Mouse (Mus musculus) neural tube, embryonic 11.5 days (tissue): Measurements from ENCODE around the gene Hfe. TPM values are rescaled to one million over a fixed set of nuclear protein-coding genes. Genes with fewer than 3 reads are reported as not detected.

Experiments used
- ATAC-seq: fragments of 200-750 bp; cut with Nextera tagmentation; 2 replicates; pipeline ENCODE4 v1.8.0; 2017; ENCODE audit warnings: moderate number of reproducible peaks, mild to moderate bottlenecking, moderate TSS enrichment, moderate library complexity; ENCODE audit not compliant: insufficient read depth, low FRiP score, low TSS enrichment
- DNase-seq: peaks from one replicate; pipeline ENCODE4 v3.0.0-alpha.2; 2015; ENCODE audit warnings: low spot score
- H3K27ac ChIP-seq: fragments of 300-500 bp; sonication (generic); 2 replicates; pipeline ENCODE4 v1.5.1; 2014; ENCODE audit warnings: low read depth, mild to moderate bottlenecking, low read length
- H3K27me3 ChIP-seq: fragments of 300-500 bp; sonication (generic); 2 replicates; pipeline ENCODE4 v1.6.1; 2014; ENCODE audit warnings: mild to moderate bottlenecking, low read length, mixed read lengths; ENCODE audit not compliant: control insufficient read depth, insufficient read depth
- H3K36me3 ChIP-seq: fragments of 300-500 bp; sonication (generic); 2 replicates; pipeline ENCODE4 v1.6.1; 2014; ENCODE audit warnings: mild to moderate bottlenecking, low read length, moderate library complexity, mixed read lengths; ENCODE audit not compliant: control insufficient read depth, insufficient read depth
- H3K4me1 ChIP-seq: fragments of 300-500 bp; sonication (generic); 2 replicates; pipeline ENCODE4 v1.6.1; 2014; ENCODE audit warnings: low read length, mixed read lengths; ENCODE audit not compliant: control insufficient read depth, insufficient read depth
- H3K4me2 ChIP-seq: fragments of 300-500 bp; sonication (generic); 2 replicates; pipeline ENCODE4 v1.6.1; 2014; ENCODE audit warnings: low read depth, mild to moderate bottlenecking, moderate library complexity
- H3K4me3 ChIP-seq: fragments of 300-500 bp; sonication (generic); 2 replicates; pipeline ENCODE4 v1.5.1; 2014; ENCODE audit warnings: low read depth, low read length
- H3K9ac ChIP-seq: fragments of 300-500 bp; sonication (generic); 2 replicates; pipeline ENCODE4 v1.6.1; 2014; ENCODE audit warnings: mild to moderate bottlenecking, low read length
- H3K9me3 ChIP-seq: fragments of 300-500 bp; sonication (generic); 2 replicates; pipeline ENCODE4 v1.6.1; 2016; ENCODE audit warnings: low read length; ENCODE audit not compliant: control insufficient read depth
- WGBS: fragments of 180-500 bp; shearing (Covaris S2); extraction: QIAGEN DNeasy Blood & Tissue Kit; methylation state at CpG from one replicate; pipeline ENCODE4 v1.1.7; 2014; 5-methylcytosine and 5-hydroxymethylcytosine counted together
- polyA plus RNA-seq: library from polyadenylated mRNA; unstranded; fragments of >200 nt; fragmentation: Nextera tagmentation; extraction: Ambion mirVana; gene quantifications from 2 replicates; pipeline ENCODE4 v1.2.1, GENCODE M21; 2014

Gene Hfe
- polyA plus RNA-seq, 1 experiment from 2014 or later, result 3.3 TPM

DNA sequence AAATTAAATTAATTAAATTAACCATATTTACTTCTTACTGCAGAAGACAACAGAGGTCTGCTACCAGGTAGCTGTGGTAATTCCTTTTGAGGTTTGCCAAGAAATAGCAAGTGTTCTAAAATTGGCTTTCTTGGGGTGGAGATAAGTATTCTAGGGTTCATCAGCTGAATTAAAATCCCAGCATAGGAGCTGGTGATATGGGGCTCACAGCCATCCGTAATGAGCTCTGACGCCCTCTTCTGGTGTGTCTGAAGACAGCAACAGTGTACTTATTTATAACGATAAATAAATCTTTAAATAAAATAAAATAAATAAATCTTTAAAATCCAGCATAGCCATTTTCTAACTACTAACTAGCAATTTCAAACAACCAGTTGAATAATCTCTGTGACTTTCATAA, 10.9 kb downstream of the Hfe start:
- Histone ChIP-seq H3K9me3 (no peaks in the 10 kb centered on the region), H3K36me3 (no peaks in the 10 kb centered on the region), H3K9ac (no peak overlapping the region), H3K27me3 (no peaks in the 10 kb centered on the region), H3K4me3 (no peak overlapping the region), H3K4me1 (0 out of 2 replicates have a peak, but pooled peaks cover 3% of the 10 kb centered on the region), H3K4me2 (no peak overlapping the region), H3K27ac (no peak overlapping the region)
- WGBS, result 69% methylated on average over 3 of the region's 3 CpGs
- no peak for DNase-seq
- no peak for ATAC-seq

DNA sequence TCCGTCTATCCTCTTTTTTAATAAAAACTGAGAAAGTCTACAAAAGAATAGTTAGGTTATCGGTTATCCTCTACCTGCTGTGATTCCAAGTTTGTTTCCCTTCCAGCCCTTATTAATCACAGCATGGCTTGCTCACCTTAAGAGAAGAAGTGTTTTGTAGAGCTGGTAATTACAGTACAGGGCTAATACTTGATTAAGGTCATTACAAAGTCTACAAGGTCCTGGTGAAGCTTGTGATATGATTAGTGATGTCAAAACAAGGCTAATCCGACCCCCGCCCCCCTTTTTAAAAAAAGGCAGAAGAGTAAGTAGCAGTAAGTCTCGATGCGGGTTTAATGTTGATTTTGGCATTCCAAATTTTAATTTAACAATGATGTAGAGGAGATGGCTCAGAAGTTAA, 11.7 kb downstream of the Hfe start:
- DNase-seq, result no peak
- ATAC-seq, result no peak
- no peaks in the 10 kb centered on the region for H3K27me3 ChIP-seq
- H3K4me1 ChIP-seq, result 0 out of 2 replicates have a peak, but pooled peaks cover 3% of the 10 kb centered on the region
- peak overlapping the region; percentile 77; the same call in 1 of the 2 replicates for H3K27ac ChIP-seq
- no peak overlapping the region for H3K9ac ChIP-seq
- H3K36me3 ChIP-seq, result no peaks in the 10 kb centered on the region
- 76% methylated on average over 6 of the region's 6 CpGs for WGBS
- H3K4me3 ChIP-seq, result no peak overlapping the region
- H3K9me3 ChIP-seq, result no peaks in the 10 kb centered on the region
- H3K4me2 ChIP-seq, result peak overlapping the region; percentile 31; the same call in 1 of the 2 replicates

- DNase-seq, result peak; percentile 98
- Histone ChIP-seq H3K27me3 (no peaks in the 10 kb centered on the region), H3K4me1 (0 out of 2 replicates have a peak, but pooled peaks cover 3% of the 10 kb centered on the region), H3K4me3 (peak within 1 kb of the TSS; percentile 40), H3K27ac (peak within 1 kb of the TSS; percentile 77), H3K9ac (peak within 1 kb of the TSS; percentile 54), H3K4me2 (peak within 1 kb of the TSS; percentile 51), H3K36me3 (no peaks in the 10 kb centered on the region), H3K9me3 (no peaks in the 10 kb centered on the region)
- ATAC-seq, result peak; percentile 95
- WGBS, result 0% methylated on average over 20 of the region's 22 CpGs
Observed at GRCm38 (mm10) chr13:23698300-23698693, 12.4 kb downstream of the Hfe start, which contains the start of gene Hist1h4c. Hist1h4c (minus strand) TSS chr13:23698454.

DNA sequence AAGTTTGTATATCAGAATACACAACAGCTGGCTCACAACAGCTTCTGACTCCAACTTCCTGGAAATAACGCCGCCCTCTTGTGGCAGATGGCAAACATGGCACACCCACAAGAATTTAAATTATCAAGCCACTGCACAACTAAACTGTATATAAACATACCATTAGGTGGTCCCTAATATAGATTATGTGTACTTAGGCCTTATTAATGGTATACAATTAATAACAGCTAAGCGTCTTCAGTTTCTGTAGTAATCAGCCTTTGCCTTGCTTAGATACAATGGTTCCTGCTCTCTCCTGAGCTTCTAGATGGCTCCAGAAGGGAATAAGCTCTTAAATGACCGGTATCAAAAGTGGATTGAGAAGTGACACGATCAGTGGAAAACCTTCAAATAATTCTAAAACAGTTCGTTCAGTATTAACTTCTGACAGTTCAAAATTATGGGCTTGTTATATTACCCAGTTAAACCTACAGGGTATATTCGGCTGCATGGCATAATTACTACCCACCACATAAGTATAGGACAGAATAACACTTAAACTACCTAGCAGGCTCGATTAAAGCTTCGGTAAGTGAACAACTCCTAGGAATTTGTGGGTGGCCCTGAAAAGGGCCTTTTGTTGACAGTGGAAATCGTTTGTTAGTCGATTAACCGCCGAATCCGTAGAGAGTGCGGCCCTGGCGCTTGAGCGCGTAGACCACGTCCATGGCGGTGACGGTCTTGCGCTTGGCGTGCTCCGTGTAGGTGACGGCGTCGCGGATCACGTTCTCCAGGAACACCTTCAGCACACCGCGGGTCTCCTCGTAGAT, 13.0 kb downstream of the Hfe start:
- Histone ChIP-seq H3K27me3 (no peaks in the 10 kb centered on the region), H3K27ac (peak overlapping the region; percentile 77), H3K36me3 (no peaks in the 10 kb centered on the region), H3K9me3 (no peaks in the 10 kb centered on the region), H3K4me1 (0 out of 2 replicates have a peak, but pooled peaks cover 3% of the 10 kb centered on the region), H3K4me2 (peak overlapping the region; percentile 51), H3K9ac (peak overlapping the region; percentile 54), H3K4me3 (peak overlapping the region; percentile 40)
- DNase-seq (peak; percentile 73), ATAC-seq (peak; percentile 79)
- WGBS, result under 1% methylated on average over 20 of the region's 32 CpGs

GRCm38 (mm10) chr13:23696061-23696474, 14.6 kb downstream of the Hfe start:
- H3K36me3 ChIP-seq, result no peaks in the 10 kb centered on the region
- ATAC-seq, result no peak
- H3K4me3 ChIP-seq, result no peak overlapping the region
- peak overlapping the region; percentile 17; the same call in 1 of the 2 replicates for H3K27ac ChIP-seq
- H3K27me3 ChIP-seq, result no peaks in the 10 kb centered on the region
- 54% methylated on average over 15 of the region's 15 CpGs for WGBS
- H3K9me3 ChIP-seq, result no peaks in the 10 kb centered on the region
- H3K4me2 ChIP-seq, result no peak overlapping the region
- no peak overlapping the region for H3K9ac ChIP-seq
- no peak for DNase-seq
- 0 out of 2 replicates have a peak, but pooled peaks cover 3% of the 10 kb centered on the region for H3K4me1 ChIP-seq

- no peak for ATAC-seq
- Histone ChIP-seq H3K9ac (no peak within 1 kb of the TSS), H3K4me3 (no peak within 1 kb of the TSS), H3K4me2 (no peak within 1 kb of the TSS), H3K4me1 (0 out of 2 replicates have a peak, but pooled peaks cover 3% of the 10 kb centered on the region), H3K27ac (peak within 1 kb of the TSS; percentile 17; the same call in 1 of the 2 replicates), H3K27me3 (no peaks in the 10 kb centered on the region), H3K36me3 (no peaks in the 10 kb centered on the region), H3K9me3 (no peaks in the 10 kb centered on the region)
- no peak for DNase-seq
- 58% methylated on average over 10 of the region's 13 CpGs for WGBS
Observed at GRCm38 (mm10) chr13:23695514-23695913, 15.1 kb downstream of the Hfe start, which contains the start of gene Hist1h1t. Hist1h1t (plus strand) TSS chr13:23695814.

DNA sequence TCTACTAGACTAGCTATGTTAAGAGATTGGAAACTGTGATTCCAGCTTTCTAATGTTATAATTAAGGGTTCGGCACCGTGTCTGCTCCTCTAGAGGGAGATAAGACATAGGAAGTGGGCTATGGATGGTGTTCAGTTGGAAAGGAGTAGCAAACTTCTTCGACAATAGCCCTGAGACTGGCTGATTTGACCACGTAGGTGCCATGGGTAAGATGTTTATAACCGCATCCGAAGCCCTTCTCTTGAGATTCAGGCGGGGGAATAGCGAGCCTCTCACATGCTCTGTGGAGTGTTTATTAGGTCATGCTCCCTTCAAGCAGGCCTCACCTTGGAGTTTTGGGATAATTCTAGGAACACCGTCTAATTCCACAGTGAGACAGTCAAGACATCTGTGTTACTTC, 15.7 kb downstream of the Hfe start:
- ATAC-seq, result no peak

DNA sequence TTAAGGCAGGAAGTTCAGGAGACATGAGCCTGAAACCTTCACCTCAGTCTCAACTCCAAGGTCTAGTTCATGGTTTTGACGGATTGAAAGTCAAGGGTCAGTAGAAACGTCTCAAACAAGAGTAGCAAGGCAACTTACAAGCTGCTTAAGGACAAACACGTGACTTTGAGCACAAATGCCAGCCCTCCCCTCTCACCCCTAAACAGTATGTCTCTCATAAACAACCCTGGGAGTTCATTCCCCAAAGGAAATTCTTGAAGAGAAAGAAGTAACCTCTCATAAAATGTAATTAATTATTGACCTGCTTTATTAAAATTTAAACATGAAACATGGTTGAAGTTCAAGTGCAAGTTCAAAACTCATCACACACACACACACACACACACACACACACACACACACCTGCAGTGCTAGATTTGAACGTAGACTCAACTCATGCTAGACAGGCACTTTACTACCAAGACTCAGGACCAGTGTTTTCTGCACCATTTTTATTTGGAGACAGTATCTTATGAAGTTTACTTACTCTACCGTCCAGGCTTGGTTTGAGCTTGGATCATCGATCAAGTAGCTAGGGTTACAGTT, 16.7 kb downstream of the Hfe start:
- no peak overlapping the region for H3K4me3 ChIP-seq
- no peak for ATAC-seq
- no peaks in the 10 kb centered on the region for H3K36me3 ChIP-seq
- H3K27ac ChIP-seq, result no peak overlapping the region
- no peak overlapping the region for H3K9ac ChIP-seq
- 0 out of 2 replicates have a peak, but pooled peaks cover 3% of the 10 kb centered on the region for H3K4me1 ChIP-seq
- H3K27me3 ChIP-seq, result no peaks in the 10 kb centered on the region
- WGBS, result 83% methylated on average over 6 of the region's 6 CpGs
- DNase-seq, result no peak
- no peak overlapping the region for H3K4me2 ChIP-seq
- no peaks in the 10 kb centered on the region for H3K9me3 ChIP-seq

More for the DNA sequence above, 15.7 kb downstream of the Hfe start:
- no peaks in the 10 kb centered on the region for H3K9me3 ChIP-seq
- no peak overlapping the region for H3K27ac ChIP-seq
- H3K4me3 ChIP-seq, result no peak overlapping the region
- H3K4me1 ChIP-seq, result 0 out of 2 replicates have a peak, but pooled peaks cover 3% of the 10 kb centered on the region
- no peaks in the 10 kb centered on the region for H3K36me3 ChIP-seq
- H3K27me3 ChIP-seq, result no peaks in the 10 kb centered on the region
- no peak overlapping the region for H3K9ac ChIP-seq
- no peak for DNase-seq
- 98% methylated on average over 9 of the region's 9 CpGs for WGBS
- no peak overlapping the region for H3K4me2 ChIP-seq
